Mouse (Mus musculus) G1E (cell line): ENCODE results near the gene Tbx10. TPM values are rescaled to one million over a fixed set of nuclear protein-coding genes. Genes with fewer than 3 reads are reported as not detected.
"Not testable (repeated sequence)": the region's sequence is repeated elsewhere in the genome, so short reads cannot be mapped to it uniquely, and the experiment has no call there.

Experiments used
- ATAC-seq: 2 replicates; pipeline ENCODE4 v1.8.0; 2016; ENCODE audit warnings: mild to moderate bottlenecking; ENCODE audit not compliant: insufficient number of reproducible peaks, poor library complexity, low FRiP score, severe bottlenecking; ENCODE audit errors: extremely low read depth
- DNase-seq: peaks from one replicate; pipeline ENCODE4 v3.0.0; 2012; ENCODE audit warnings: low spot score
- H3K27me3 ChIP-seq: 2 replicates; pipeline ENCODE4 v1.6.1; 2012; ENCODE audit warnings: mild to moderate bottlenecking, low read length, inconsistent platforms; ENCODE audit not compliant: insufficient read depth
- H3K36me3 ChIP-seq: replicated peaks from 2 replicates; pipeline ENCODE3; 2012; ENCODE audit warnings: mild to moderate bottlenecking, inconsistent platforms
- H3K4me1 ChIP-seq: 2 replicates; pipeline ENCODE4 v1.6.1; 2012; ENCODE audit warnings: low read depth, low read length, inconsistent platforms, mixed read lengths; ENCODE audit not compliant: insufficient read depth
- H3K4me3 ChIP-seq: 2 replicates; pipeline ENCODE4 v1.5.1; 2012; ENCODE audit warnings: low read depth, mild to moderate bottlenecking, inconsistent platforms, low read length, moderate library complexity, mixed read lengths
- H3K9me3 ChIP-seq: replicated peaks from 2 replicates; pipeline ENCODE4 v1.6.1; 2012; ENCODE audit warnings: inconsistent platforms
- CTCF ChIP-seq: IDR thresholded peaks from 2 replicates; pipeline ENCODE4 v1.5.1; 2012; ENCODE audit warnings: low read depth, low read length, inconsistent platforms, mixed read lengths
- GATA1 ChIP-seq: IDR thresholded peaks from 2 replicates; pipeline ENCODE4 v1.6.1; 2012; ENCODE audit warnings: borderline replicate concordance, low read length, inconsistent platforms, mixed read lengths
- GATA2 ChIP-seq: IDR thresholded peaks from 2 replicates; pipeline ENCODE4 v1.6.1; 2012; ENCODE audit warnings: low read depth, low read length, inconsistent platforms, borderline replicate concordance
- POLR2AphosphoS5 ChIP-seq: IDR thresholded peaks from 2 replicates; pipeline ENCODE4 v1.6.1; 2012; ENCODE audit warnings: low read depth, low read length, inconsistent platforms; ENCODE audit not compliant: insufficient replicate concordance
- TAL1 ChIP-seq: conservative IDR thresholded peaks from 2 replicates; pipeline ENCODE4 v1.6.1; 2012; ENCODE audit warnings: low read depth, low read length, inconsistent platforms, mixed read lengths
- polyA plus RNA-seq: library from polyadenylated mRNA; stranded (reverse); fragments of >175 nt; gene quantifications from 2 replicates; pipeline ENCODE4 v1.2.3, GENCODE M21; 2012
- total RNA-seq, 2 experiments: library from RNA; stranded (forward) in 1 of 2; stranded (reverse) in 1 of 2; fragments of 200-1000 nt in 1 of 2; fragments of >200 nt in 1 of 2; fragmentation: Nextera tagmentation in 1 of 2; gene quantifications; 2 replicates each; pipeline ENCODE4 v1.2.3; 2014 to 2017

Tbx10 gene
- total and polyA plus RNA-seq, 3 experiments = not detected

DNA sequence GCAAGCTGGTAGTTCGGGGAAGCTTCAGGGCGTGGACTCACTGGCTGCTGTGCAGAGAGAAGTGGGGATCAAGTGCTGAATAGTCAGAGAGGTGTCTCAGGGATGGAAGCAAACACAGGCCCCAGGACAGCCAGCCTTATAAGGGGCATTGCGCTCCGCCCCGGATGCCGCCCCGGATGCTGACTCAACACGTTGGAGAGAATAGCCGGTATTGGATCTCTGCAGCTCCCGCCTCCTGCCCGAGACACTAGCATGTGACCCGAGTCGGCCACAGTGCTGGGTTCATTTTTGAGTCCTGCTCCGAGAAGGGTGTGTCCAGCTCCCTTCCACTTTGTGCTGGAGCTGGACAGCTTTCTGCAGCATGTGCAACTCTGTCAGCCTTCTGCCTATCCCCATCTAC is 49.6 kb downstream of the Tbx10 start:
- no peak for TF ChIP-seq POLR2AphosphoS5
- TF ChIP-seq GATA2 = no peak
- DNase-seq = no peak
- Histone ChIP-seq H3K9me3 (peaks cover 33% of the 10 kb centered on the region), H3K36me3 (no peaks in the 10 kb centered on the region), H3K4me3 (no peak overlapping the region), H3K27me3 (peaks cover 5% of the 10 kb centered on the region; the same call in 1 of the 2 replicates), H3K4me1 (peaks cover 19% of the 10 kb centered on the region)
- no peak for ATAC-seq

DNA sequence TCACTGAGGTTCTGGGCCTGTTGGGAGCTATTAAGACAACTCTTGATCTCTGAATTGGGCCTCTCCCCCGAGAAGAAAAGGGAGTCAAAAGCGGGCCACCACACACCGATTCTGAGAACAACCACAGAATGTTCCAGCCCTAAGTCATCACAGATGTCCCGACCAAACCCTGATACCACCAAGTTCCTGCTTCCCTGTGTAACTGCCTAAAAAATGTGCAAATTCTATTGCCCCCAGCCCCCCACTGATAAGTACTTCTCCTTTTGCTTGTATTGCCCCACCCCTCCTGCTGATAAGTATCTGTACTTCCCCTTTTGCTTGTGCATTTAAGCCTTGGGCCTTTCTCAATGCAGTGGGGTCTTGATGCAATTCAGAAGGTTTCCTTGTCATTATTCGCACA is 51.6 kb downstream of the Tbx10 start:
- DNase-seq, H3K27me3 ChIP-seq, H3K4me3 ChIP-seq, ATAC-seq, H3K36me3 ChIP-seq: not testable (repeated sequence)
- peaks cover 19% of the 10 kb centered on the region for H3K4me1 ChIP-seq
- peaks cover 33% of the 10 kb centered on the region for H3K9me3 ChIP-seq

DNA sequence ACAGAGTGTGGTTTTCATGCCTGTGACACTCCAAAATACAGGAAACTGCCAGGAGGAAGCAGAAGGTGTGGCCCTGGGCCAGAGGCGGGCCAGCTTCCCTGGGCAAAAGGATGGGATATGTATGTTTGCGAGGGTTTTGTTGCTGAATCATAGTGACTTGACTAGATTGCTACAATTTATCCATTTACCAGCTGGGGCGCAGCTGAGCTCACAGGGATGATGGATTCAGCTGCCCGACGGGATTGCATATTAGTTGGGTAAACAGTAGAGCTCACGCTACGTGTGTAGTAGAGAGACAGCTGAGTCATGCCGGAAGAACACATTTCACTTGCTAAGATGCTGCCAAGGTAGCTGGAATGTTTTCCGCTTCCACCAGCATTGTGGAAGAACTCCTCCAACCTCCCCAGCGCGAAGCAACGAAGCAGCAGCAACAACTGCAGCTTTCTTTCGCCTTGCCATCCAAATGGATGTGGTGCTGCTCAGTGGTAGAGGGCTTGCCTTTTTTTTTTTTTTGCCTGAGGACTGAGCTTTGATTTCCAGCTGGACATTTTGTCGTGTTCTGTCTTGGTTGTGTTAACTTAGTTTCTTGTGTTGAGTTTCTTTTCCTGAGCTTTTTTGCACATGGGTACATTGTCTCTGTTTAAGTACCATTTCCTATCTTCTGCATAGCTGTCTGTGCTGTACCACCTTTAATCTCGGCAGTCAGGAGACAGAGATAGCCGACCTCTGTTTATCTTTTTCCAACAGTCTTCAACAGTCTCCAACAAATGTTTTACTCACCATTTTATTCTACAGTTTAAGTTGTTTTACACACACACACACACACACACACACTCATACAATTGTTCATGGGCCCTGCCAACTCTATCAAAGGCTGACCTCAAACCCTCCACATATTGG is 53.7 kb downstream of the Tbx10 start, which contains the start of gene Gstp2:
Gstp2 (minus strand) TSS at position 58 of the 900 bp plus-strand sequence.
- no peak for TF ChIP-seq TAL1
- no peak for TF ChIP-seq CTCF
- no peak for TF ChIP-seq POLR2AphosphoS5
- TF ChIP-seq GATA1 = no peak
- no peak for TF ChIP-seq GATA2
- H3K27me3 ChIP-seq = peaks cover 9% of the 10 kb centered on the region
- H3K36me3 ChIP-seq = no peaks in the 10 kb centered on the region
- ATAC-seq (no peak), DNase-seq (no peak)
- peaks cover 19% of the 10 kb centered on the region for H3K4me1 ChIP-seq
- H3K4me3 ChIP-seq = no peak within 1 kb of the TSS
- peaks cover 36% of the 10 kb centered on the region for H3K9me3 ChIP-seq

DNA sequence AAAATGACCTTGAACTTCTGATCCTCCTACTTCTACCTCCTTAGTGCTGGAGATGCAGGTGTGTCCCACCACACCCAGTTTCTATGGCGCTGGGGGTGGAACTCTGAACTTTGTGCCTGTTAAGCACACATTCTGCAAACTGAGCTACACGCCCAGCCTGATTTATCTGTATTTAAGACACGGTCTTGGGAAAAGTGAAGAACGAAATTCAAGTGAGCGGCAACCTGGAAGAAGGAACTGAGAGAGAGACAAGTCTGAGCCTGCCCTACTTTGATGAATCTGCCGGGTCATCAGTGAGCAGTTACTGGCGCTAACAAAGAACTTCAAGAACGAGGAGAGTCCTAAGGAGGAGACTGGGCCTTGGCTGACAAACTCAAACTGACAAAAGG is 54.3 kb downstream of the Tbx10 start:
- no peak overlapping the region for H3K4me3 ChIP-seq
- H3K4me1 ChIP-seq = peaks cover 19% of the 10 kb centered on the region
- TF ChIP-seq CTCF (no peak), GATA1 (no peak), GATA2 (no peak), POLR2AphosphoS5 (no peak), TAL1 (no peak)
- peaks cover 38% of the 10 kb centered on the region for H3K9me3 ChIP-seq
- H3K36me3 ChIP-seq = no peaks in the 10 kb centered on the region
- DNase-seq = no peak
- H3K27me3 ChIP-seq = peaks cover 7% of the 10 kb centered on the region
- ATAC-seq = no peak

DNA sequence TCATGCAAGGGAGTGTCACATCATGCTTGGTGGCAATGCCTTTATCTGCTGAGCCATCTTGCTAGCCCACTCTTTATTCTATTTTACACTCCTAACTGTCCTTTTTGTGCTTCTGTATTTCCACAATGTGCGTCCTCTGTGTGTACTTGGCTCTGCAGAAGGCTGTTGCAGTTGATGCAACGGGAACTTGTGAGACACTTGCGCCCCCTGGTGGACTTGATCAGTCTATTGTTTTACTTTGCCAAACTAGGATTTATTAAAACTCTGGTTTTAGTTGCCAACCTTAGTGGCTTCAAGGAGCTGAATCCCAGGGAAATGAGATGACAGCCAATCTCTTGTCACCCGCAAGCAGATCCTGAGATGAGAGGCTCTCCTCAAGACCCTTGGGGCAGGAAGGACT is 55.3 kb downstream of the Tbx10 start:
- DNase-seq (peak; percentile 38), ATAC-seq (no peak)
- Histone ChIP-seq H3K36me3 (no peaks in the 10 kb centered on the region), H3K4me1 (peaks cover 19% of the 10 kb centered on the region), H3K4me3 (no peak overlapping the region), H3K27me3 (peaks cover 4% of the 10 kb centered on the region), H3K9me3 (peaks cover 31% of the 10 kb centered on the region)
- no peak for TF ChIP-seq TAL1
- no peak for TF ChIP-seq GATA1
- no peak for TF ChIP-seq GATA2
- TF ChIP-seq CTCF = no peak; the same call in 1 of the 2 replicates

DNA sequence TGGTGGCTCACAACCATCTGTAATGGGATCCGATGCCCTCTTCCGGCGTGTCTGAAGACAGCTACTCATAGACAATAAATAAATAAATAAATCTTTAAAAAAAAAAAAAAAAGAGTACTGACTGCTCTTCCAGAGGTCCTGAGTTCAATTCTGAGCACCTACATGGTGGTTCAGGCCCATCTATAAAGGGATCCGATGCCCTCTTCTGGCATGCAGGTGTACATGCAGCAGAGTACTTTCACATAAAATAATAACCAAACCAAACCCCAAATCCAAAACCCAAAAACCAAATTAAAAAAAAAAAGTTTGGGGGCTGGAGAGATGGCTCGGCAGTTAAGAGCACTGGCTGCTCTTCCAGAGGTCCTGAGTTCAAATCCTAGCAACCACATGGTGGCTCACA is 56.5 kb downstream of the Tbx10 start:
- peaks cover 12% of the 10 kb centered on the region; the same call in 1 of the 2 replicates for H3K4me1 ChIP-seq

More for the DNA sequence above, 56.5 kb downstream of the Tbx10 start:
- ATAC-seq, H3K27me3 ChIP-seq, H3K4me3 ChIP-seq, H3K36me3 ChIP-seq, DNase-seq: not testable (repeated sequence)
- peaks cover 23% of the 10 kb centered on the region for H3K9me3 ChIP-seq

Other genes with a start within 250 kb of the Tbx10 start
Only the 20 nearest of the 32 such genes appear.
- 26.7 and 32.5 TPM in 2 replicates for gene Chka, start 141.0 kb upstream of the Tbx10 start, total RNA-seq (2014; fragmentation: Nextera tagmentation)
- gene Chka, start 141.0 kb upstream of the Tbx10 start, total RNA-seq (2017) = 26.7 and 31.7 TPM in 2 replicates
- 7.4 and 10.9 TPM in 2 replicates for gene Chka, start 141.0 kb upstream of the Tbx10 start, polyA plus RNA-seq
- gene Tcirg1, start 85.6 kb upstream of the Tbx10 start, total RNA-seq (2014; fragmentation: Nextera tagmentation) = 30.7 and 37.5 TPM in 2 replicates
- gene Tcirg1, start 85.6 kb upstream of the Tbx10 start, total RNA-seq (2017) = 37.0 and 48.5 TPM in 2 replicates
- 36.5 and 43.9 TPM in 2 replicates for gene Tcirg1, start 85.6 kb upstream of the Tbx10 start, polyA plus RNA-seq
- 200 and 270 TPM in 2 replicates for gene Ndufs8, start 80.0 kb upstream of the Tbx10 start, total RNA-seq (2014; fragmentation: Nextera tagmentation)
- gene Ndufs8, start 80.0 kb upstream of the Tbx10 start, total RNA-seq (2017) = 89.6 and 99.1 TPM in 2 replicates
- 45.0 and 128 TPM in 2 replicates for gene Ndufs8, start 80.0 kb upstream of the Tbx10 start, polyA plus RNA-seq
- not detected in 2 replicates for gene Aldh3b1, start 62.9 kb upstream of the Tbx10 start, total RNA-seq (2014; fragmentation: Nextera tagmentation)
- 0.12 TPM in 1 of 2 replicates, not detected in the other for gene Aldh3b1, start 62.9 kb upstream of the Tbx10 start, total RNA-seq (2017)
- gene Aldh3b1, start 62.9 kb upstream of the Tbx10 start, polyA plus RNA-seq = not detected in 2 replicates
- gene Unc93b1, start 57.6 kb upstream of the Tbx10 start, total RNA-seq (2014; fragmentation: Nextera tagmentation) = 0.53 TPM in 1 of 2 replicates, not detected in the other
- gene Unc93b1, start 57.6 kb upstream of the Tbx10 start, total RNA-seq (2017) = 0.22 TPM in 1 of 2 replicates, not detected in the other
- 0.16 and 0.24 TPM in 2 replicates for gene Unc93b1, start 57.6 kb upstream of the Tbx10 start, polyA plus RNA-seq
- gene Aldh3b3, start 34.1 kb upstream of the Tbx10 start, total RNA-seq (2014; fragmentation: Nextera tagmentation) = not detected in 2 replicates
- 0.06 and 0.11 TPM in 2 replicates for gene Aldh3b3, start 34.1 kb upstream of the Tbx10 start, total RNA-seq (2017)
- gene Aldh3b3, start 34.1 kb upstream of the Tbx10 start, polyA plus RNA-seq = not detected in 2 replicates
- not detected in 2 replicates for gene Aldh3b2, start 20.4 kb upstream of the Tbx10 start, total RNA-seq (2014; fragmentation: Nextera tagmentation)
- gene Aldh3b2, start 20.4 kb upstream of the Tbx10 start, total RNA-seq (2017) = 0.06 and 0.11 TPM in 2 replicates
- not detected in 2 replicates for gene Aldh3b2, start 20.4 kb upstream of the Tbx10 start, polyA plus RNA-seq
- gene Acy3, start 6.2 kb upstream of the Tbx10 start, total RNA-seq (2014; fragmentation: Nextera tagmentation) = 7.4 and 10.2 TPM in 2 replicates
- 0.55 and 0.70 TPM in 2 replicates for gene Acy3, start 6.2 kb upstream of the Tbx10 start, total RNA-seq (2017)
- 3.8 TPM in 2 replicates for gene Acy3, start 6.2 kb upstream of the Tbx10 start, polyA plus RNA-seq
- 11.0 and 13.1 TPM in 2 replicates for gene Nudt8, start 7.8 kb downstream of the Tbx10 start, total RNA-seq (2014; fragmentation: Nextera tagmentation)
- 11.7 and 19.5 TPM in 2 replicates for gene Nudt8, start 7.8 kb downstream of the Tbx10 start, total RNA-seq (2017)
- 22.4 and 24.1 TPM in 2 replicates for gene Nudt8, start 7.8 kb downstream of the Tbx10 start, polyA plus RNA-seq
- 1.9 and 3.2 TPM in 2 replicates for gene Gm49405, start 7.9 kb downstream of the Tbx10 start, total RNA-seq (2014; fragmentation: Nextera tagmentation)
- gene Gm49405, start 7.9 kb downstream of the Tbx10 start, total RNA-seq (2017) = 1.2 and 1.7 TPM in 2 replicates
- gene Gm49405, start 7.9 kb downstream of the Tbx10 start, polyA plus RNA-seq = 3.7 and 4.7 TPM in 2 replicates
- 4.7 and 5.4 TPM in 2 replicates for gene Doc2g, start 10.6 kb downstream of the Tbx10 start, total RNA-seq (2014; fragmentation: Nextera tagmentation)
- 1.9 and 3.3 TPM in 2 replicates for gene Doc2g, start 10.6 kb downstream of the Tbx10 start, total RNA-seq (2017)
- gene Doc2g, start 10.6 kb downstream of the Tbx10 start, polyA plus RNA-seq = 10.0 and 10.1 TPM in 2 replicates
- gene Ndufv1, start 20.1 kb downstream of the Tbx10 start, total RNA-seq (2014; fragmentation: Nextera tagmentation) = 84.1 and 109 TPM in 2 replicates
- gene Ndufv1, start 20.1 kb downstream of the Tbx10 start, total RNA-seq (2017) = 181 and 191 TPM in 2 replicates
- 338 and 348 TPM in 2 replicates for gene Ndufv1, start 20.1 kb downstream of the Tbx10 start, polyA plus RNA-seq
- 48.7 and 86.5 TPM in 2 replicates for gene Gstp1, start 45.2 kb downstream of the Tbx10 start, total RNA-seq (2014; fragmentation: Nextera tagmentation)
- 36.8 and 46.2 TPM in 2 replicates for gene Gstp1, start 45.2 kb downstream of the Tbx10 start, total RNA-seq (2017)
- 38.7 and 64.2 TPM in 2 replicates for gene Gstp1, start 45.2 kb downstream of the Tbx10 start, polyA plus RNA-seq
- gene Gstp2, start 53.3 kb downstream of the Tbx10 start, total RNA-seq (2014; fragmentation: Nextera tagmentation) = 29.9 TPM in 1 of 2 replicates, not detected in the other
- not detected in 2 replicates for gene Gstp2, start 53.3 kb downstream of the Tbx10 start, total RNA-seq (2017)
- 0.28 TPM in 1 of 2 replicates, not detected in the other for gene Gstp2, start 53.3 kb downstream of the Tbx10 start, polyA plus RNA-seq
- gene Gstp3, start 66.8 kb downstream of the Tbx10 start, total RNA-seq (2014; fragmentation: Nextera tagmentation) = 38.1 and 40.8 TPM in 2 replicates
- gene Gstp3, start 66.8 kb downstream of the Tbx10 start, total RNA-seq (2017) = 21.0 and 24.6 TPM in 2 replicates
- gene Gstp3, start 66.8 kb downstream of the Tbx10 start, polyA plus RNA-seq = 5.6 and 9.3 TPM in 2 replicates
- gene Cabp2, start 88.8 kb downstream of the Tbx10 start, total RNA-seq (2014; fragmentation: Nextera tagmentation) = not detected in 2 replicates
- not detected in 2 replicates for gene Cabp2, start 88.8 kb downstream of the Tbx10 start, total RNA-seq (2017)
- not detected in 2 replicates for gene Cabp2, start 88.8 kb downstream of the Tbx10 start, polyA plus RNA-seq
- 36.6 and 40.9 TPM in 2 replicates for gene Cdk2ap2, start 104.4 kb downstream of the Tbx10 start, total RNA-seq (2014; fragmentation: Nextera tagmentation)
- 25.4 and 30.7 TPM in 2 replicates for gene Cdk2ap2, start 104.4 kb downstream of the Tbx10 start, total RNA-seq (2017)
- 59.9 and 60.2 TPM in 2 replicates for gene Cdk2ap2, start 104.4 kb downstream of the Tbx10 start, polyA plus RNA-seq
- 22.2 and 29.9 TPM in 2 replicates for gene Pitpnm1, start 107.2 kb downstream of the Tbx10 start, total RNA-seq (2014; fragmentation: Nextera tagmentation)
- 12.9 and 17.8 TPM in 2 replicates for gene Pitpnm1, start 107.2 kb downstream of the Tbx10 start, total RNA-seq (2017)
- gene Pitpnm1, start 107.2 kb downstream of the Tbx10 start, polyA plus RNA-seq = 48.7 and 61.2 TPM in 2 replicates
- gene Aip, start 133.1 kb downstream of the Tbx10 start, total RNA-seq (2014; fragmentation: Nextera tagmentation) = 36.8 and 39.9 TPM in 2 replicates
- gene Aip, start 133.1 kb downstream of the Tbx10 start, total RNA-seq (2017) = 22.3 and 23.9 TPM in 2 replicates
- gene Aip, start 133.1 kb downstream of the Tbx10 start, polyA plus RNA-seq = 86.6 and 92.9 TPM in 2 replicates
- gene Gpr152, start 147.0 kb downstream of the Tbx10 start, total RNA-seq (2014; fragmentation: Nextera tagmentation) = not detected in 2 replicates
- gene Gpr152, start 147.0 kb downstream of the Tbx10 start, total RNA-seq (2017) = 0.11 TPM in 1 of 2 replicates, not detected in the other
- not detected in 2 replicates for gene Gpr152, start 147.0 kb downstream of the Tbx10 start, polyA plus RNA-seq